Mouse (Mus musculus) thymus, adult 2 months (tissue): Measurements from ENCODE around the gene Spsb1. TPM values are rescaled to one million over a fixed set of nuclear protein-coding genes. Genes with fewer than 3 reads are reported as not detected.

ENCODE experiments used
- DNase-seq: peaks from one replicate; pipeline ENCODE4 v3.0.0; 2021
- H3K27ac ChIP-seq: fragments of 200-500 bp; 2 replicates; pipeline ENCODE4 v1.5.1; 2012; ENCODE audit warnings: low read length, control low read depth; ENCODE audit not compliant: control insufficient read depth, insufficient read depth
- H3K27me3 ChIP-seq: fragments of 200-500 bp; 2 replicates; pipeline ENCODE4 v1.6.1; 2012; ENCODE audit warnings: mild to moderate bottlenecking, low read length, moderate library complexity, mixed read lengths; ENCODE audit not compliant: control insufficient read depth, insufficient read depth
- H3K36me3 ChIP-seq: fragments of 200-500 bp; 2 replicates; pipeline ENCODE4 v1.6.1; 2012; ENCODE audit warnings: mild to moderate bottlenecking, low read length, moderate library complexity; ENCODE audit not compliant: control insufficient read depth, insufficient read depth
- H3K4me1 ChIP-seq: fragments of 200-500 bp; replicated peaks from 2 replicates; pipeline ENCODE4 v1.6.1; 2012; ENCODE audit warnings: low read length; ENCODE audit not compliant: control insufficient read depth, insufficient read depth
- H3K4me3 ChIP-seq: fragments of 200-500 bp; 2 replicates; pipeline ENCODE4 v1.5.1; 2012; ENCODE audit warnings: mild to moderate bottlenecking, low read length, control low read depth, moderate library complexity; ENCODE audit not compliant: control insufficient read depth, insufficient read depth
- CTCF ChIP-seq: fragments of 200-500 bp; IDR thresholded peaks from 2 replicates; pipeline ENCODE4 v1.5.1; 2012; ENCODE audit warnings: mild to moderate bottlenecking, control low read depth, low read length, moderate library complexity, borderline replicate concordance; ENCODE audit not compliant: control insufficient read depth, poor library complexity, insufficient read depth; ENCODE audit errors: extremely low read depth
- POLR2A ChIP-seq: fragments of 200-500 bp; IDR thresholded peaks from 2 replicates; pipeline ENCODE4 v1.6.1; 2012; ENCODE audit warnings: mild to moderate bottlenecking, low read length, control low read depth, moderate library complexity; ENCODE audit not compliant: control insufficient read depth, poor library complexity, insufficient read depth; ENCODE audit errors: extremely low read depth
- WGBS: fragments of 180-500 bp; shearing (Covaris S2); methylation state at CpG from one replicate; pipeline ENCODE4 v1.1.7; 2018; 5-methylcytosine and 5-hydroxymethylcytosine counted together
- polyA plus RNA-seq: library from polyadenylated mRNA; depleted of rRNA; stranded (reverse); fragments of >200 nt; gene quantifications from 2 replicates; pipeline ENCODE4 v1.2.3, GENCODE M21; 2012

Spsb1 gene
- polyA plus RNA-seq, 1 experiment: 30.4 TPM

GRCm38 (mm10) chr4:149875986-149876501 lies 78.8 kb downstream of the Spsb1 start:
- H3K27me3 ChIP-seq: no peaks in the 10 kb centered on the region
- H3K36me3 ChIP-seq: no peaks in the 10 kb centered on the region

GRCm38 (mm10) chr4:149875296-149875695 lies 79.5 kb downstream of the Spsb1 start:
- Histone ChIP-seq H3K36me3 (no peaks in the 10 kb centered on the region), H3K27me3 (no peaks in the 10 kb centered on the region), H3K4me1 (peaks cover 56% of the 10 kb centered on the region), H3K27ac (no peak overlapping the region), H3K4me3 (no peak overlapping the region)
- WGBS: 92% methylated on average over 6 of the region's 6 CpGs
- TF ChIP-seq CTCF (no peak), POLR2A (no peak)
- DNase-seq: no peak

More at GRCm38 (mm10) chr4:149875986-149876501, 78.8 kb downstream of the Spsb1 start:
- no peak overlapping the region for H3K4me3 ChIP-seq
- peaks cover 60% of the 10 kb centered on the region for H3K4me1 ChIP-seq
- no peak for DNase-seq
- no peak for TF ChIP-seq CTCF
- no peak for TF ChIP-seq POLR2A
- no peak overlapping the region for H3K27ac ChIP-seq
- 42% methylated on average over 8 of the region's 8 CpGs for WGBS

GRCm38 (mm10) chr4:149872236-149872635 lies 82.6 kb downstream of the Spsb1 start:
- no peak for DNase-seq
- TF ChIP-seq CTCF (no peak), POLR2A (no peak)
- no peaks in the 10 kb centered on the region for H3K27me3 ChIP-seq
- peaks cover 43% of the 10 kb centered on the region for H3K4me1 ChIP-seq
- no peak overlapping the region for H3K4me3 ChIP-seq
- H3K27ac ChIP-seq: no peak overlapping the region
- H3K36me3 ChIP-seq: no peaks in the 10 kb centered on the region
- WGBS: 79% methylated on average over 6 of the region's 6 CpGs

- no peak for TF ChIP-seq POLR2A
- no peak for TF ChIP-seq CTCF
- Histone ChIP-seq H3K27me3 (no peaks in the 10 kb centered on the region), H3K27ac (no peak overlapping the region), H3K36me3 (no peaks in the 10 kb centered on the region), H3K4me1 (peaks cover 40% of the 10 kb centered on the region), H3K4me3 (no peak overlapping the region)
- DNase-seq: no peak
- WGBS: 11% methylated on average over 7 of the region's 7 CpGs
Observed at GRCm38 (mm10) chr4:149871582-149871981, 83.3 kb downstream of the Spsb1 start.

- Histone ChIP-seq H3K36me3 (no peaks in the 10 kb centered on the region), H3K27ac (no peak overlapping the region), H3K27me3 (no peaks in the 10 kb centered on the region), H3K4me3 (no peak overlapping the region), H3K4me1 (peaks cover 38% of the 10 kb centered on the region)
- WGBS: 67% methylated on average over 11 of the region's 11 CpGs
- no peak for TF ChIP-seq CTCF
- no peak for TF ChIP-seq POLR2A
- no peak for DNase-seq
Observed at GRCm38 (mm10) chr4:149871014-149871413, 83.8 kb downstream of the Spsb1 start.

GRCm38 (mm10) chr4:149870412-149870811 lies 84.4 kb downstream of the Spsb1 start:
- no peak overlapping the region for H3K27ac ChIP-seq
- TF ChIP-seq CTCF (no peak), POLR2A (no peak)
- no peak overlapping the region for H3K4me3 ChIP-seq
- DNase-seq: no peak
- H3K27me3 ChIP-seq: no peaks in the 10 kb centered on the region
- no peaks in the 10 kb centered on the region for H3K36me3 ChIP-seq
- H3K4me1 ChIP-seq: peaks cover 38% of the 10 kb centered on the region

- H3K4me3 ChIP-seq: no peak overlapping the region
- no peak for DNase-seq
- H3K36me3 ChIP-seq: no peaks in the 10 kb centered on the region
- no peaks in the 10 kb centered on the region for H3K27me3 ChIP-seq
- WGBS: 57% methylated on average over 14 of the region's 14 CpGs
- TF ChIP-seq POLR2A: no peak
- no peak for TF ChIP-seq CTCF
- H3K27ac ChIP-seq: no peak overlapping the region
- H3K4me1 ChIP-seq: peaks cover 41% of the 10 kb centered on the region
Observed at GRCm38 (mm10) chr4:149868725-149869124, 86.1 kb downstream of the Spsb1 start.
